Mouse (Mus musculus) limb, embryonic 13.5 days (tissue): ENCODE data around the gene Clcn5. TPM values are rescaled to one million over a fixed set of nuclear protein-coding genes. Genes with fewer than 3 reads are reported as not detected.

ENCODE experiments used
- ATAC-seq: fragments of 200-750 bp; cut with Nextera tagmentation; 2 replicates; pipeline ENCODE4 v1.8.0; 2017; ENCODE audit warnings: low read depth, moderate number of reproducible peaks, moderate TSS enrichment; ENCODE audit not compliant: low FRiP score
- H3K27ac ChIP-seq: fragments of 300-500 bp; sonication (generic); 2 replicates; pipeline ENCODE4 v1.5.1; 2015; ENCODE audit warnings: inconsistent platforms, mild to moderate bottlenecking, moderate library complexity
- H3K27me3 ChIP-seq: fragments of 300-500 bp; sonication (generic); 2 replicates; pipeline ENCODE4 v1.6.1; 2015; ENCODE audit warnings: mild to moderate bottlenecking, inconsistent platforms
- H3K36me3 ChIP-seq: fragments of 300-500 bp; sonication (generic); 2 replicates; pipeline ENCODE4 v1.6.1; 2015; ENCODE audit warnings: inconsistent platforms, mild to moderate bottlenecking, moderate library complexity
- H3K4me1 ChIP-seq: fragments of 300-500 bp; sonication (generic); 2 replicates; pipeline ENCODE4 v1.6.1; 2015; ENCODE audit warnings: inconsistent platforms
- H3K4me2 ChIP-seq: fragments of 300-500 bp; sonication (generic); replicated peaks from 2 replicates; pipeline ENCODE4 v1.6.1; 2015; ENCODE audit warnings: inconsistent platforms, mild to moderate bottlenecking, moderate library complexity
- H3K4me3 ChIP-seq: fragments of 300-500 bp; sonication (generic); 2 replicates; pipeline ENCODE4 v1.5.1; 2015; ENCODE audit warnings: moderate library complexity, mild to moderate bottlenecking, inconsistent platforms
- H3K9ac ChIP-seq: fragments of 300-500 bp; sonication (generic); 2 replicates; pipeline ENCODE4 v1.6.1; 2015; ENCODE audit warnings: mild to moderate bottlenecking, inconsistent platforms
- H3K9me3 ChIP-seq: fragments of 300-500 bp; sonication (generic); 2 replicates; pipeline ENCODE4 v1.6.1; 2016; ENCODE audit warnings: inconsistent platforms
- WGBS: fragments of 180-500 bp; shearing (Covaris S2); methylation state at CpG from one replicate; pipeline ENCODE4 v1.1.7; 2015; 5-methylcytosine and 5-hydroxymethylcytosine counted together
- polyA plus RNA-seq: library from polyadenylated mRNA; unstranded; fragments of >200 nt; fragmentation: Nextera tagmentation; extraction: Ambion mirVana; gene quantifications from 2 replicates; pipeline ENCODE4 v1.2.1, GENCODE M21; 2015

Gene Clcn5
- polyA plus RNA-seq, 1 experiment from 2014 or later = 25.2 TPM

DNA sequence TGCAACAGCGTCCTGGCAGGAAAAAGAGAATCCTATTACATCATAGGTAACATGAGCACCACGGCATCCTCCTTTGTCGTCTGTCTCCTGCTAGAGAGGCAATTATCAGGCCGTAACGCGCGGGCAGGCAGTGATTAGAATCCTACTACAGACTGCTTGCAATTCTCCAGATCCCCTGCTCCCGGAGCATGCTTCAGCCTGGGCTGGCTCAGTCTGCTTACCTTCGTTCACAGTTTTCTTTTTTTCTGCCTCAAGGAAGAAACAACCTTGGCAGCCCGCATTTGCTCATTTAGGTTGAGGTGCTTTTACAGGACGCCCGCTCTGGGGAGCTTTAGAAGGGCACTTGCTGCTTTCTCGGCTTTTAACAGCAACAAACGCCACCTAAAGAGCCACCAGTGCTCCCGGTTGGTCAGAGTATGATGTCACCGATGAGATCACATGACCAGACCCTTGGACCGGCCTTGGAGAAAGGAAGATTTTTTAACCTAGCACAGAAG, 130.8 kb downstream of the Clcn5 start:
- peak; percentile 80; the same call in 1 of the 2 replicates for ATAC-seq
- Histone ChIP-seq H3K27ac (peak overlapping the region; percentile 72), H3K4me3 (peak overlapping the region; percentile 37), H3K36me3 (peaks cover 3% of the 10 kb centered on the region; the same call in 1 of the 2 replicates), H3K4me2 (peak overlapping the region; percentile 61), H3K27me3 (no peaks in the 10 kb centered on the region), H3K9me3 (no peaks in the 10 kb centered on the region), H3K4me1 (0 out of 2 replicates have a peak, but pooled peaks cover 4% of the 10 kb centered on the region), H3K9ac (peak overlapping the region; percentile 45)
- WGBS = 11% methylated on average over 17 of the region's 17 CpGs

DNA sequence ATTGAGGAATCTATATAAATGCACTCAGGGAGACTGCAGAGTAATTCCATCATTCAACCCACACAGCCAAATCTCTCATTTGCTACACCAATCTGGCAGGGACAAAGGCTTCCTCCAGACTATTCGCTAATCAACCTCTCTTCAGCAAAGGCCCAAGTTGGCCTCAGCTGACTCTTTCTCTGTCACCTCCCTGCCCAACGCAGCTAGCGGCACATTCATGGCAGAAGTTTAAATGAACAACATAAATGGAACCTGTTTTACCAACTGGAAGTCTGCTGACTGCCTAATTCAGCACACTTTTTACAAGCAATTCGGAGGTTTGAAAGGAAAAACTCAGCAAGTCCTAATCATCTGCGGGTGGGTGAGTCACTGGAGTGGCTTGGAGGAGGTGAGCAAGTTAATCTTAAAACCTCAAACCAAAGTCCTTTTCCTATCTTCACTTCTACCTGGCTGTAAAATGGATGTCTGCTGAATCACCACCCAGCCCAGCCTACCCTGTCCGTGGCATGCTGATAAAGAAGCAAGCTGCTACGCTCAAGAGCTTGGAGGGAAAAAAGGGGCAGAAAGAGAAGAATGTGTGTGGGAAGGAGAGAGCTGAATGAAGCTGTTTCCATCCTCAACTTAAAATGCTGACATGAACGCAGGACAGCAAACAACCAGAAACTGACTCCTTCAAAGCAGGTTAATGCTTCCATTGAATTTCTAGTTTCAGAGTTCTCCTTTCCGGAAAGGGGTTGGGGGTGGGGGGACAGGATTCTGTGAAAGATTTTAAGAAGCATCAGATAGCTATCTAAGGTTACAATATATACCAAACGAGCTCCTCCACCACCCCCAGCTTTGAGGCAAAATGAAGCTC, 131.5 kb downstream of the Clcn5 start:
- H3K4me2 ChIP-seq = peak overlapping the region; percentile 61
- 25% methylated on average over 10 of the region's 10 CpGs for WGBS
- peak overlapping the region; percentile 45 for H3K9ac ChIP-seq
- peaks cover 3% of the 10 kb centered on the region; the same call in 1 of the 2 replicates for H3K36me3 ChIP-seq
- H3K4me3 ChIP-seq = peak overlapping the region; percentile 37
- no peak; the same call in 1 of the 2 replicates for ATAC-seq
- no peaks in the 10 kb centered on the region for H3K9me3 ChIP-seq
- no peaks in the 10 kb centered on the region for H3K27me3 ChIP-seq
- H3K27ac ChIP-seq = peak overlapping the region; percentile 72
- 0 out of 2 replicates have a peak, but pooled peaks cover 4% of the 10 kb centered on the region for H3K4me1 ChIP-seq

- WGBS = 95% methylated on average over 5 of the region's 5 CpGs
These were observed 149.0 kb downstream of the Clcn5 start for GRCm38 (mm10) chrX:7170156-7170555.

GRCm38 (mm10) chrX:7168799-7169198, 150.4 kb downstream of the Clcn5 start:
- no peak overlapping the region for H3K4me2 ChIP-seq
- no peaks in the 10 kb centered on the region for H3K4me1 ChIP-seq
- no peak overlapping the region for H3K9ac ChIP-seq
- H3K4me3 ChIP-seq = no peak overlapping the region
- H3K27ac ChIP-seq = peak overlapping the region; percentile 10; the same call in 1 of the 2 replicates
- H3K9me3 ChIP-seq = no peaks in the 10 kb centered on the region
- H3K27me3 ChIP-seq = no peaks in the 10 kb centered on the region
- peaks cover 7% of the 10 kb centered on the region; the same call in 1 of the 2 replicates for H3K36me3 ChIP-seq
- no peak for ATAC-seq
- 58% methylated on average over 5 of the region's 5 CpGs for WGBS

More at GRCm38 (mm10) chrX:7170156-7170555, 149.0 kb downstream of the Clcn5 start:
- Histone ChIP-seq H3K27ac (no peak overlapping the region), H3K9ac (no peak overlapping the region), H3K4me3 (no peak overlapping the region), H3K4me2 (no peak overlapping the region), H3K4me1 (no peaks in the 10 kb centered on the region), H3K27me3 (no peaks in the 10 kb centered on the region), H3K36me3 (peaks cover 7% of the 10 kb centered on the region; the same call in 1 of the 2 replicates), H3K9me3 (no peaks in the 10 kb centered on the region)
- no peak for ATAC-seq

GRCm38 (mm10) chrX:7157976-7158375, 161.2 kb downstream of the Clcn5 start:
- Histone ChIP-seq H3K9ac (no peak overlapping the region), H3K4me1 (no peaks in the 10 kb centered on the region), H3K4me2 (no peak overlapping the region), H3K4me3 (no peak overlapping the region), H3K27me3 (no peaks in the 10 kb centered on the region), H3K9me3 (no peaks in the 10 kb centered on the region), H3K36me3 (peaks cover 18% of the 10 kb centered on the region), H3K27ac (no peak overlapping the region)
- no peak for ATAC-seq
- 85% methylated on average over 3 of the region's 3 CpGs for WGBS

DNA sequence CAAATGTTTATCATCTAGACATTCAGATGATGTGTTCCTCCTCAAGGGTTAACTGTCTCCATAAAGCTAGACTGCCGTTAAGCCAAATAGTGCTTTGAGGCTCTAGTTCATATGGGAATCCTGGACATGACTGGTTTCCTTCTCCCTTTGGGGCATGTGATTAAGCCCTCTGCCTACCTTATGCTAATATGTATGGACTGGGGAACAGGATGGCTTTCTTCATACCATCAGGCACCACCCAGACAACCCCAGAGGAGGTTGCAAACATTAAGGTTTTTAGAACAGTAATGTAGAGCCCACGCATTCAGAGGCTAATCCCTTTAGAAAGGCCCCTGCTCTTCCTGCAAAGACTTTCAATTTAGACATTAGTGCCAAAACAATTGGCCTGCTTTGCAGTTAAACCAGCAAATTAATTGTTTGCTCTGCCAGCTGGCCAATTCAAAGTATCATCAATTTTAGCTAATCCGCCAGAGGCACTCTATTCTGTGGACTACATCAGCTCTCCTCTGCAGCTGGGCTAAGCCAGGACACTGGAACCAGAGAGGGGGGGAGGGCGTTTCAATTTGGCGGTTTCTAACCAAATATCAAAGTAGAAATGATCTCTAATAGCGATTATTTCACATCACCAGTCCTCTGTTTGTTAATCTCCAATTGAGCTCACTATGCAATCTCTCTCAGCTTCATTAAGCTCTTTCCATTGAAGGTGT, 163.0 kb downstream of the Clcn5 start:
- Histone ChIP-seq H3K36me3 (peaks cover 11% of the 10 kb centered on the region), H3K4me1 (no peaks in the 10 kb centered on the region), H3K9me3 (no peaks in the 10 kb centered on the region; the same call in 1 of the 2 replicates), H3K4me2 (no peak overlapping the region), H3K4me3 (no peak overlapping the region), H3K27me3 (no peaks in the 10 kb centered on the region), H3K27ac (no peak overlapping the region), H3K9ac (no peak overlapping the region)
- no peak for ATAC-seq
- WGBS = 58% methylated on average over 6 of the region's 6 CpGs

- no peak overlapping the region for H3K4me2 ChIP-seq
- no peak for ATAC-seq
These were observed 169.0 kb downstream of the Clcn5 start for GRCm38 (mm10) chrX:7150129-7150528.

GRCm38 (mm10) chrX:7146156-7146555, 173.0 kb downstream of the Clcn5 start:
- Histone ChIP-seq H3K9ac (no peak overlapping the region), H3K9me3 (no peaks in the 10 kb centered on the region; the same call in 1 of the 2 replicates), H3K4me1 (no peaks in the 10 kb centered on the region), H3K27ac (no peak overlapping the region), H3K4me2 (no peak overlapping the region), H3K4me3 (no peak overlapping the region), H3K27me3 (no peaks in the 10 kb centered on the region), H3K36me3 (no peaks in the 10 kb centered on the region)
- 56% methylated on average over 7 of the region's 7 CpGs for WGBS
- no peak for ATAC-seq

More at GRCm38 (mm10) chrX:7150129-7150528, 169.0 kb downstream of the Clcn5 start:
- Histone ChIP-seq H3K9me3 (no peaks in the 10 kb centered on the region; the same call in 1 of the 2 replicates), H3K4me1 (no peaks in the 10 kb centered on the region), H3K27ac (no peak overlapping the region), H3K4me3 (no peak overlapping the region), H3K27me3 (no peaks in the 10 kb centered on the region), H3K9ac (no peak overlapping the region), H3K36me3 (no peaks in the 10 kb centered on the region)
- WGBS = 68% methylated on average over 4 of the region's 4 CpGs

- ATAC-seq = peak; percentile 54; the same call in 1 of the 2 replicates
- 46% methylated on average over 4 of the region's 4 CpGs for WGBS
These were observed 197.4 kb downstream of the Clcn5 start for GRCm38 (mm10) chrX:7121618-7122280.

GRCm38 (mm10) chrX:7114885-7115284, 204.3 kb downstream of the Clcn5 start:
- ATAC-seq = no peak
- Histone ChIP-seq H3K36me3 (no peaks in the 10 kb centered on the region), H3K4me1 (no peaks in the 10 kb centered on the region), H3K9ac (no peak overlapping the region), H3K9me3 (no peaks in the 10 kb centered on the region), H3K4me3 (no peak overlapping the region), H3K4me2 (no peak overlapping the region), H3K27me3 (no peaks in the 10 kb centered on the region), H3K27ac (no peak overlapping the region)
- 78% methylated on average over 3 of the region's 3 CpGs for WGBS

More at GRCm38 (mm10) chrX:7121618-7122280, 197.4 kb downstream of the Clcn5 start:
- no peaks in the 10 kb centered on the region for H3K36me3 ChIP-seq
- H3K27me3 ChIP-seq = no peaks in the 10 kb centered on the region
- H3K27ac ChIP-seq = no peak overlapping the region
- no peaks in the 10 kb centered on the region for H3K4me1 ChIP-seq
- H3K4me3 ChIP-seq = no peak overlapping the region
- H3K9me3 ChIP-seq = no peaks in the 10 kb centered on the region
- no peak overlapping the region for H3K4me2 ChIP-seq
- H3K9ac ChIP-seq = no peak overlapping the region
